Mouse (Mus musculus) T-helper 2 cell (primary cell): Measurements from ENCODE around the gene Arhgap5.
"Not testable (repeated sequence)": the region's sequence is repeated elsewhere in the genome, so short reads cannot be mapped to it uniquely, and the experiment has no call there.

Source experiments
- in situ Hi-C: fragments of 300-600 bp; cut with MboI, MseI; formaldehyde crosslinking; loops from one replicate; pipeline ENCODE4 v1.15.1; 2025; ENCODE audit warnings: high pct_unique_total_duplicates

The Arhgap5 gene

DNA sequence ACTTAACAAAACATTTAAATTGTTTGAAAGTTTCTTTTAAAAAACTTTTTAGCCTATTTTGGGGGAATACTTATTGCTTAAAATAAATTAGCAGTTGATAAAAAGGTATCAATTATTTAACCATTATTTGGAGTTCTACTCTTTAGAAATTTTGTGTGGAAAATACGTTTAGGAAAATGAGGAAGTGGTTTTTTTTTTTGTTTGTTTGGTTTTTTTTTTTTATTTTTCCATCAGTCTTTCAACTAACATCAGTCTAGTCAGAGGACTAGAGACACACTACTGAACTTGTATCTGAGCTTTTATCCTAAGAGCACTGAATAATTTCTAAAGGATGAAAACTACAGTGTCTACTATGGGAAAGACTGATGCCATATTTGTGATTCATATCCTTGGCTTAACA, 21.7 kb downstream of the Arhgap5 start:
- in situ Hi-C loops: no loop called here

DNA sequence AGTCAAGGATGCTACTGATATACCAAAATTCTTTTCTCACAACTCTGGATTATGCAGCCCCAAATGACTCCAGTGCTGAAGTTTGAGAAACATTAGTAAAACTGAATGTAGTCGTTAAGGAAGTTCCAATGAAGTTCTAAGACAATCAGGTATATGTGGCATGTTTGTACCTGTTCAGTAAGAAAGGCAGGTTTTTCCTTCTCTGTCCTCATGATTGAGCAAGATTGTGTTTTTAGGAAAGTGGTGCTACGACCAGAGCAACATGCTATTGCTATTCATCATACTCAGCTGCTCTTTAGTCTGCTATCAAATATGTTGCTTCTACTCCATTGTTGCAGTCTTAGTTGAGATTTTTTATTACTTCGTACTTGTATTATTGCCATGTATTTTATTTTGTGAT, 26.0 kb downstream of the Arhgap5 start:
- in situ Hi-C loops: no loop called here

DNA sequence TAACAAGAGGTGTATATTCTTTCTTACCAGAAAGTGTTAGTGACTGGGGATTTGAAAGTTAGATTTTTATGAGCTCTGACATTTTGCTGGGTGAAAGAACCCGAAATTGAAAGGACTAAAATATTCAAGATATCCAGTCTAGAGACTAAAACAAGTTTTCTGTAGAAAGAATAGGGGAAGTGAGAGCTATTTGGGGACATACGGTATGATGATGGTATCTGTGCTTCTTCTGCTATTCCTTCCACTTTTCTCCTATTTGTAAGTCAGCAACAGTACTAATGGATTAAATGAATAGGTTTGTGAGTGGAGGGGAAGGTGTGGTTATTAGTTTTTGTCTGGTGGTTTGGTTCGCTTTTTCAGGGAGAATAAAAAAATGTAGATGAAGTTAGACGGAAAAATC, 37.5 kb downstream of the Arhgap5 start:
- in situ Hi-C loops: no loop called here

DNA sequence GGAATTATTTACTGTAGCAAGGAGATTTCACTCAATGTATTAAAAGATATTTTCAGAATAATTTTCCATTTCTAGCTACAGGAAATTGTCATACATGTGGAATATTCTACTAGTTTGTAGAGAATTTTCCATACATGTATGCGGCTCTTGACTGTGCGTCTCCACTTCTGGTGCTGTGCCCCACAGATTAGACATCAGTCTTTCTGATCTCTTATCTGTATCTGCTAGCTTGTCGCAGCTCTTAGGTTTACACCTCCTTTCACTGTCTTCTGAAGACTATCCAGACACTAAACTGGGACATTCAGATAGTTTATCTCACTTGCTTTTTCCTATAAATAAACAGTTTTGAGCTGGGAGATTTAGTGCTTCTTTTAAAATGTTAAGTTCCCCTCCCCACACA, 40.8 kb downstream of the Arhgap5 start:
- in situ Hi-C loops: no loop called here

DNA sequence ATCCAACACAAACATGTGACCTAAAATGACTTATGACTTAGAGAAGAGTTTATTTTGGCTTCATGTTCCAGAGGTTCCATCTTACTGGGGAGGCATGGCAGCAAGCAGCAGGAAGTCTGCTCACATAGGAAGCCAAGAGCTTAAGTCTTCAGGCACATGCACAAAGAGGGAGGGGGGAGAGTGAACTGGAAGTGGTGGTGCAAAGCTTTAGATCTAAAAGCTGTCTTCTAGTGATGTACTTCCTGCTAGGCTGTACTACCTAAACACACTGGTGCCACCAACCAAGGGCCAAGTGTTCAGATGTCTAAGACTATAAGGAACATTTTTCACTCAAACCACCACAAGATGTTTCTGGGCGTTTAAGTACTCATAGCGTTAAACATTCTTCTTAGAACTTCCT, 48.3 kb downstream of the Arhgap5 start:
- in situ Hi-C loops: no loop called here

DNA sequence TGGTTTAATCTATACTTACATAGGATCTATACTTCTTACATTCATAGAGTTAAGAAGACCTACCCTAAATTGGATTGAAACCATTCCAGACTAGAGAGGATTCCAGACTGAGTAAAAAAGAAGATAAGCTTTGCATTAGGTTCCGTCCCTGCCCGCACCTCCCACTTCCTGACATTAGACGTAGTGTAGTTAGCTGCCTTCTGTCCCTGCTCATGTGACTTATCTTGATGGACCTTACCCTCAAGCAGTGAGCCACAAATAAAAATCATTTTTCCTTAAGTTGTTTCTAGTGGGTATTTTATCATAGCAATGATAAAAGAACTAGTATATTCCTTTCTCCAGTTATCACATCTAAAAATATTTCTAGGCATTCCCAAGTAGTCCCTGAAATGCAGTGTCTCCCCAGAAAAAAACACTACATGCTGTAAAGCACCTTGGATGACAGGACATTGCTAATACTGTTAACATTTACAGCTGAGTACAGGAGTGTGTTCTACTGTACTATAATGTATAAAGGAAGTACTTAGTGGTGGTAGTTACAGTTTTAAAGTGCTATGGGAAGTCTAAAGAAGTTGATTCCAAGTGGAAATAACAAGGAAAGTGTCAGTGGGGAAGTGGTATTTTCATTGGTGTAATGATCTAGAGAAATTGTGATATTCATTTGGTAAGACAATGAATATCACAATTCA, 51.6 kb downstream of the Arhgap5 start:
- in situ Hi-C loops: no loop called here

DNA sequence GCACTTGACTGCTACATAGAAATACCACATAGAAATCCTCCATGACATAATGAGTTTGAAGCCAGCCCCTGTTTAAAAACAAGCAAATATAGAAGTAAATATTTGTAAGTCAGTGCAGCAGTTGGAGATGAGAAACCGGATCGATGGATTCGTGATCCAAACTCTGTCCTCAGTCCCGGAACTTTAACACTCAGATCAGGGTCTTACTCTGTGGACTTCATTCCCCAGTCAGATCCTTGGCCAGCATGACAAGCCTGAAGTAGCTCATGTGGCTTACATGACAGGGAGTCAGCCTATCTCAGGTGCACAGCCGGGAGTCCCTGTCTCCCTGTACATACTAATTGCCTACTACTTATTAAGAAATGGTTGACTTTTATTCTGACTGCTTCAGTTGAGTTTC, 61.9 kb downstream of the Arhgap5 start:
- in situ Hi-C loops: no loop called here

DNA sequence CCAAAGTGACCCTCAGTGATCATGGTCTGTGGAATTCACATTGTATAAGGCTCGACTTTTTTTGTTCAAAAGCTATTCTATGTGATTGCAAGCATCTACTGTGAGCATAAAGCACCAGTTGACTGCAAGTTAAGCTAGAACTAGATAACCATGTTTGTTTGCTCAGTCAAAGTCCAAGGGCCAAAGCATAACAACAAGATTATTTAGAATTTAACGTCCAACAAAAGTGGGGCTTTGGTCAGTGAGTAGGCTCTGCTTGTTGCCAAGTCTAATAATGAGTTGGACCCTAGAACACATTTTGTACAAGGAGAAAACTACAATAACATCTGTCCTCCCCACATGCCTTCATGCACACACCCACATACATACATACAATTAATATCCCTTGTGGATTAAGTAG, 69.6 kb downstream of the Arhgap5 start:
- in situ Hi-C loops: no loop called here

DNA sequence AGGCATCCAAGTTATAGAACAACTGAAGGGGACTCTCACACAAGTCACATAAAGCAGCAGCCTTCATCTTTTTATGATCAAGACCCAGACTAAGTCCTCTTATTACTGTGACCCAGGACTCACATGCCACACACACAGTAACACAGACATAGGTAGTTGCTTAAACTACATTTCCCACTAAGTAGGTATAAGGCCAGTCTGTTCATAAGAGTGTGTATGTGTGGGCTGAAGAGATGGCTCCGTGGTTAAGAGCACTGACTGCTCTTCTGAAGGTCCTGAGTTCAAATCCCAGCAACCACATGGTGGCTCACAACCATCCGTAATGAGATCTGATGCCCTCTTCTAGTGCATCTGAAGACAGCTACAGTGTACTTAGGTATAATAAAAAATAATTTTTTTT, 82.7 kb downstream of the Arhgap5 start:
- in situ Hi-C loops: not testable (repeated sequence)

DNA sequence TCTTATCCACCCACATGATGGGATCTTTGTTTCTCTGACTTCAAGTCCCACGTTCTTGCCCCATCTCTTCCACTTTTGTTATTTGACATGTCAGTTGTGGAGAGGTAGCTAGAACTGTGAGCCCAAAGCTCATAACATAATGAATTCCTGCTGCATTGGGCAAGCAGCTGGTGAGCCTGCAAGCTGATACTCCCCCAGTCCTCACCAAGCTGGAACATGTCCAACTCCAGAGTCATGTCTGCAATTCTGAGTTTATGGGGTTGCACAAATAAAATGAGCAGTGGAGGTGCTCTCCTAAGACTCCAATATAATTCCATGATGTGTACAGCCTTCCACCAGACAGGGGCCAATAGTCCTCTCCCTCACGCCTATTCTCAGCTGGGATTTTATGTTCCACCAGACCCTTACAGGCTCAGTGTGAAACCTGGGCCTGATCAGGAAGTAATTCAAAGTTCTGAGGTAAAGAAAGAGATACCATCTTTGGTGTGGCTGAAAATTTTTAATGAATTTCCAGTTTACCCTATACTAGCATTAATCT, 83.8 kb downstream of the Arhgap5 start:
- in situ Hi-C loops: no loop called here

DNA sequence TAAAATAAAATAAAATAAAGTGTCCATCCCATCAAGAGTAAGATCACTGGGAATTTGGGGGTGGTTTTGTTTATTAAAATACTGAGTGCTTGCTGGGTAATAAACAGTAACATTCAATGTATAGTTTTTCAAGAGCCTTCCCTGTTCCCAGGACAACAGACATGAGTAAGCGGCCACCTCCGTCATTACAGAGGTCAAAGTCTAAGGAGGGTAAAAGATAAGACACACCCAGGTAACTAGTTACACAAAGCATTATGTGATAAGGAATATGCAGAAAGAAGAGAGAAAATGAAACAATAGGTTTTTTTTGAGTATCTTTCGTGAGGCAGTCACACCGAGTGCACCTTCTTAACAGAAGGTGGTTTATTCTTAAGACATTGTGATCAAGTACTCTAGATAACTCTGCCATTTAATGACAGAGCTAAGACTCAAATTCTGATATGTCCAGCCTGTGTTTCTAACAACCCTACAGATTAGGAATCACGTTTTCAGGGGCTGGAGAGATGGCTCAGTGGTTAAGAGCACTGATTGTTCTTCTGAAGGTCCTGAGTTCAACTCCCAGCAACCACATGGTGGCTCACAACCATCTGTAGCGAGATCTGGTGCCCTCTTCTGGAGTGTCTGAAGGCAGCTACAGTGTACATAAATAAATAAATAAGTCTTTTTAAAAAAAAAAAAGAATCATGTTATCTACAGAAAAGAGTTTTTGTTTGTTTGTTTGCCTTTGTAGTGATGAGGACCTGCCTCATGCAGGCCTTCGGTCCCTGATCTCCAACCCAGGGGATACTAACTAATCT, 91.8 kb downstream of the Arhgap5 start:
- in situ Hi-C loops: no loop called here

DNA sequence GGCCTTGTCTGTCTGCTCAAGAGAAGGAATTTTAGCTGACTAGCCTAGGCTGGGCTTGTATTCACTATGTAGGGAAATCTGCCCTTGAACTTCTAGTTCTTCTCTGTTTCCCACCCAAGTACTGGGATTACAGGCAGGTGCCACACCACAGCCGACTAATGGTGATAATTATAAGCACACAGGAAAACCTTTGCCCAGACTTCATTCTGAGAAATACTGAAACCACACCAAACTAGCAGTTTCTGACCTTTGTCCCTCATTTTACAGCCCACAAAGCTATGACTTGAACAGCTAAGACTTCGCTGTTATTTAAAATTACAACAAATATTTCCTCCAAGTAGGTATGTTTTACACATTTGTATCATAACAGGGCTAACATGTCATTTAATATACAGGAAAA, 98.7 kb downstream of the Arhgap5 start:
- in situ Hi-C loops: loop anchor here (10.0 kb wide), 1 partner anchor 908 kb away; the partner anchor contains the start of genes Ap4s1 and Strn3

DNA sequence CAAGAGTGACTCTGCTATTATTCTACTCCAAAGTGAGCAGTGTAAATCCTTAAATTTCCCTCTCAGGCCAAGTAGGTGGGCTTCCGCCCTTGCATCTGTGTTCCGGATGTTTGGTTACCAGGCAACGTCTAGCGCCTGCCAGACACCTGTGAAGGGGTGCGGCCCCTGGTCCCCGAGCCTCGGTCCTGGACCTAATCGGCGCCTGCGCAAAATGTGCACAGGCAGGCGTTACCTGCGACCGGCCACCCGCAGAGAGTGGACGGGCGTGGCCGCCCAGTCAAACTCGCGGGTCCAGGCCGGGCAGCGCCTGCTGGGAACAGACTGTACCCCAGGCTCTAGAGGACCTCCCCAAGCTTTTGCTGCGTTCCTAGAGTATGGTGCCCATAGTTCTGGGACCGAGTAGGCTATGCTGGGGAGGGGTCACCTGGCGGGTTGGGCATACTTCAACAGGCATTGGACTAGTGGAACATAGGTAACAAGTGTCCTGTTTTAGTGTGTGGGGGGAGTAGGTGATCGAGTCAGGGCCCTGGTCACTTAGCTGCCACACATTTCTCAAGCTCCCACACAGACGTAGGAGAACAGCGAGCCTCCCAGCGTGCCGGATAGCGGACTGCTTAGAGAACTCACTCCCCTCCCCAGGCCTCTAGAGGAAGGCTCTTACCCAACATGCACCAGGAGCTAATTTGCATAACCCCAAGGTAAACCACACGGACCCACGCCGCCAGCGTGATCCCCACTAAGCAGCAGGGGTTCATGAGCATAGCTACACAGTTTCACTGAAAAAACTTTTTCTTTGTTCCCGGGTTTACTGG, 99.3 kb downstream of the Arhgap5 start:
- in situ Hi-C loops: loop anchor here (10.0 kb wide), 1 partner anchor 908 kb away; the partner anchor contains the start of genes Ap4s1 and Strn3

DNA sequence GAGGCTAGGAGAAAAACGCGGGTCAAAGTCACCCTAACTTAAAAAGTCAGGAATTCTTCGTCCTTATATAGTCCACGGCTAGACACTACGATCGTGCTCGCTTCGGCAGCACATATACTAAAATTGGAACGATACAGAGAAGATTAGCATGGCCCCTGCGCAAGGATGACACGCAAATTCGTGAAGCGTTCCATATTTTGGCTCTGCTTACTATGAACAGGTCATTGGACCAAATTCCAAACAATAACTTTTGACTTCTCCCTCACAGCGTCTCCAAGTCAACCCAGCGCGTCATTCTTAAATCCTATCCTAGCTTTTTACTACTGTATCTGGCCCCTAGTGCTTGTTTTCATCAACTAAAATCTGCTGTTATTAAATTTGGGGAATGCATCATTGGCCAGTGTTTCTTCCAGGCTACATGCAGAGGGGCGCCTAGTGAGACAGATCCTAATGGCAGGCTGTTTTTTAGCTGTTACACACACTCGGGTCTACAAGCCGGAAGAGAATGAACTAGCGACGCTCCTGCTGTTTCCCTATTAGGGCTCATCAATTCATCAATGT, 100.0 kb downstream of the Arhgap5 start:
- in situ Hi-C loops: loop anchor here (10.0 kb wide), 1 partner anchor 909 kb away; the partner anchor contains the start of genes Ap4s1 and Strn3

DNA sequence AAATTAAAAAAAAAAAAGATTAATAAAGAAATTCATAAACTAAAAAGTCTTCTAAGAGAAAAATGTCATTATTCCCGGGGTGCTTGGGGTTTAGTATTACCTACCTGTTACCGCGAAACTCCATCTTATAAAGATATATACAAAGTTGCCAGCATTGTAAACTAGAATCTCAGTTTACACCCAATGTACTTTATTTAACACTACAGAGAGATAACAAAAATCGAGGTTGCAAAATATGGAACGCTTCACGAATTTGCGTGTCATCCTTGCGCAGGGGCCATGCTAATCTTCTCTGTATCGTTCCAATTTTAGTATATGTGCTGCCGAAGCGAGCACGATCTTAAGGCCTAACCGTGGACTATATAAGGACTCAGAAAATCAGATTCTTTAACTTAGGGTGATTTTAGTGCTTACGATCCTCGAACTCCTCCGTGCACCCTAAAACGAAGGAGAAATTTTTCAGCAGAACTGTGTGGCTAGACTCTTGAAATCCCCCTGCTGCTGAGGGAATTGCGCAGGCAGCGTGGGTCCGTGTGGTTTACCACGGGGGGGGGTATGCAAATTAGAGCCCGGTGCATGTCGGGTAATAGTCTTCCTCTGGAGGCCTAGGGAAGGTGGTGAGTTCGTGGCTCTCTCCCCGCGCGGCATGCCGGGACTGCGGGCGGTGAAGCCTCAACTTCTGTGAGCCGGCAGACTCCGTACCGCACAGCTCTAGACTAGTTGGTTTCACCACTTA, 100.7 kb downstream of the Arhgap5 start:
- in situ Hi-C loops: loop anchor here (10.0 kb wide), 1 partner anchor 910 kb away; the partner anchor contains the start of genes Ap4s1 and Strn3

DNA sequence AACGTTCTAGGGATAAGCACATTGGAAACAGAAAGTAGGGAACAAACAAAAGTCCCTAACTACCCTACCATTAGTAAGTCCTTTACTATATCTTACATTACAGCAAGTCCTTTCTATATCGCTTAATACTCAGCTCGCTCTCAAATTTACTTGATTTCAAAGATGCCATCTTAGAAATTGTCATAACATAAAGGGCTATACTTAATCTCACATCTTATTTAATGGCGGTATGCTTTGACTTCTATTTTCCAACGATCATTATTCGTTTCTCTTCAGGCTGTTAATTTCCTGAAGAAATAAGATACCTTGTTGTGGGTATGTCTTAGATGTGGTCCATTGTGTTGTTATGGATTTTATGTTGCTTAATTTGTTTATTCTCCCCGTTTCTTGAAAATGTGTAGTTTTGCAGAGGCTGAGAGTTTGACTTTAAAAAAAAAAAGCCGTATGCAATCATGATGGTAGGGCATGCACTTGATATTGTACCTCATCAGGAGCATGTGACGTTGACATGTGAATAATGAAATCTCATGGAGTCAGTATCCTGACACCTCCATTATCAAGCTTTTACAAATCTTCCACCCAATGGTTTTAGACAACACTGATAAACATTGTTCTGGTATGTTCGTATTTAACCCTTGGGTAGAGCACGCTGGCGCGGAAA, 101.3 kb downstream of the Arhgap5 start:
- in situ Hi-C loops: loop anchor here (10.0 kb wide), 1 partner anchor 910 kb away; the partner anchor contains the start of genes Ap4s1 and Strn3

DNA sequence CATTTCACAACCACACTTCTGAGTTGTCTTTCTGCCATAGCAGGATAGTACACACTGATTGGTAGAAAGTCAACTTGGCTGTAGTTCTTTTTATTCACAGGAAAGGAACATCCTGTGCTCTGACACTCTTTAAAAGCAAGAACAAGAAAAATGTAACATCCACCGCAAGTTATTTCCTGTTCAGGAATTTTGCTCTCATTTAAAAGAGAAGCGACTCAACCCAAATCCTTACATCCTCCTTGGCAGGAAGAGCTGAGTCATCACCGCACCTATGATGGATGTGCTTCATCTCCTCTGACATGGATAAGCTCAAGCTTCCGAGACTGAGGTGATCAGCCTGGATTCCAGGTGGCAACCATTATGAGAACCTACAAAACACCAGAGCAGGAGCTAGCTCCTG, 103.6 kb downstream of the Arhgap5 start:
- in situ Hi-C loops: loop anchor here (10.0 kb wide), 1 partner anchor 913 kb away; the partner anchor contains the start of genes Ap4s1 and Strn3

DNA sequence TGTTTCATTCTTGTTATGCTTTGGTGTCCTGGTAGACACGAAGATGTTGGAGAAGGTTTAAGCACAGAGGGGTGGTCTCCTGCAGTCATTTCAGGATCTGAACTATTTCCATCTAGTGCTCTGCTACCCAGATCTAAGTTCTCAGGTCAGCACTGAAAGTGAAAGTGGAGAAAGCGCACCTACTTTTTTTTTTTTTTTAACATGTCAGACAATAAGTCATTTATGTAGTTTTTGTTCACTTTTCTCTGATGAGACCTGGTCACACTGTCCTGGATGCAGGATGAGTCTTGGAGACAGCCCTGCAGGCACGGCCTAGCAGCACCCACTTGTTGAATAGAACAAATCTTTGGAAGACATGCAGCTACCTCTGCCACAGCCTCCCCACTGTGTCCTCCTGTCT, 111.9 kb downstream of the Arhgap5 start:
- in situ Hi-C loops: no loop called here

DNA sequence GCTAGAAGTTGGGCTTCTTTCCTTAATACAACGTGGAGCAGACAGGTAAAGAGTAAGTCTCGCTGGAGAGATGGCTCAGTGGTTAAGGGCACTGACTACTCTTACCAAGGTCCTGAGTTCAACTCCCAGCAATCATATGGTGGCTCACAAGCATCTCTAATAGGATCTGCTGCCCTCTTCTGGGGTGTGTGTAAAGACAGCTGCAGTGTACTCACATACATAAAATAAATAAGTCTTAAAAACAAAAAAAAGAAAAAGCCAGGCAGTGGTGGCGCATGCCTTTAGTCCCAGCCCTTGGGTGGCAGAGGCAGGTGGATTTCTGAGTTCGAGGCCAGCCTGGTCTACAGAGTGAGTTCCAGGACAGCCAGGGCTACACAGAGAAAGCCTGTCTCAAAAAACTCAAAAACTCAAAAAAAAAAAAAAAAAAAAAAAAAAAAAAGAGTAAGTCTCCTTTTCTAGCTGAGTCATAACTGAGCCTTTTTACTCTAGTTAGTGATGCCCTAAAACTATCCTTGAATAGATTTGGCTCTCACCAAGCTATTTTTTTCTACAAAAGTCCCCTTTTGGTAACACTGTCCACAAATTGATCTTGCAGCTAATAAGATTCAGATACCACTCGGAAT, 114.8 kb downstream of the Arhgap5 start:
- in situ Hi-C loops: no loop called here

DNA sequence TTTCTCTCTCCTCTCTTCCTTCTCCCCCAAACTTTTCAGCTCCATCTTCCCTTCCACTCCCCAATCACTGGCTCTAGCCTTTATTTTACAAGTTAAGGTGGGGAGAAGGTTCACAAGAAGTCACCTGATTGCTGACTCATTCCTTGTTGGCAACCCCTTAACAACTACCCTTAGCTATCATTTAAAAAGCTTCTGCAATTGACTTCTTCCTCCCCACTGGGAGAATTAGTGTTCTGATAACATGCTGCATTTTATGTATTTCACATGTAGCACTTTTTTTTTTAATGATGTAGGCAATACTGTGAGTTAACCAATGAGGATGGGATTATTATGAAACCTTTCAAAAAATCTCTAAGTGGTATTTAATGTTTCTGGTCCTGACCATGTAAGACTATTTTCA, 115.9 kb downstream of the Arhgap5 start:
- in situ Hi-C loops: no loop called here
